Mouse (Mus musculus): ENCODE results near the gene Srpx. TPM values are rescaled to one million over a fixed set of nuclear protein-coding genes. Genes with fewer than 3 reads are reported as not detected.

Gene Srpx
- 1 to 10 TPM; 2.9 to 3.4 TPM for total RNA-seq (2021)
- long read RNA-seq, experiment 1 = 0 reads
- long read RNA-seq, experiment 2, partial matches to known transcripts = 0 of 1 reads
- long read RNA-seq, experiment 2, other reads (novel, unspliced or antisense) = 1 of 1 reads

- DNase-seq = peak in 1 of 2 experiments; percentile 1
Measured at GRCm38 (mm10) chrX:10117065-10117719, at the start of gene Srpx. TSS of gene Srpx (minus strand) at chrX:10117709.

DNA sequence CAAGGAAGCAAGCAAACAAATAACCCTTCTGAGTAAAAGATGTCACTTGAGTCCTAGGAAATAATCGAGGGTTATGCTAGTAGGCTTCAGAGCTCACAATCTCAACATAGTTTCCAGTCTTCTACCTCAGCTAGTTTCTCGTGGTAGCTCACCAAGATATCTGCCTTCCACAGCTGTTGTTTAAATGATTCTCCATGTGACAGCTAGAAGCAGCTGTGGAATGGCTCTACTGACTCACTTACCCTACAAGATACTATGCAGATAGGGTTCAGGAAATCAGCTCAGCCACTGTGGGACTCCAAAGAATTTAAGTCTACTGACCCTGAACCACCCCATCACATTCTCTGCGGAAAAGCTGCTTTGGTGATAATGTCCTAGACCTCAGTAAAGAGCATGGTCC is 34.9 kb upstream of the Srpx start:
- DNase-seq = no peak

DNA sequence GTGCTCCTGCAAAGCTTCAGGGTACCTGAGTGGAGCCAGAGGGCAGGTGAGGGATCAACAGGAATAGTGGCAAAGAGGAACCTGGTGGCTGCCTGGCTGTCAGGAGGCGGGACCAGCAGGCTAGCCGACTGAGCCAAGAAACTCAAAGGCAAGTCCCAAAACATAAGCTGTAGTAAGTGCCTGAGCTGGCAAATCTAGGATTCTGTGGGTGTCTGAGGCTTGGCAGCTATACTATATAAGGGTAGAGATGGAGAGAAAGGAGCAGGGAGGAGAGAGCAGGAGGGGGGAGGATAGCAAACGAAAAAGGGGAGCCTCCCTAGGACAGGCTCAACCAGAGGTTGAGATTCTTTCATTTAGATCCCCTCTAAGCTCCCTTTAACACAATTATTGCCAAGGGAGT is 1.7 kb downstream of the Srpx start:
- no peak for DNase-seq

DNA sequence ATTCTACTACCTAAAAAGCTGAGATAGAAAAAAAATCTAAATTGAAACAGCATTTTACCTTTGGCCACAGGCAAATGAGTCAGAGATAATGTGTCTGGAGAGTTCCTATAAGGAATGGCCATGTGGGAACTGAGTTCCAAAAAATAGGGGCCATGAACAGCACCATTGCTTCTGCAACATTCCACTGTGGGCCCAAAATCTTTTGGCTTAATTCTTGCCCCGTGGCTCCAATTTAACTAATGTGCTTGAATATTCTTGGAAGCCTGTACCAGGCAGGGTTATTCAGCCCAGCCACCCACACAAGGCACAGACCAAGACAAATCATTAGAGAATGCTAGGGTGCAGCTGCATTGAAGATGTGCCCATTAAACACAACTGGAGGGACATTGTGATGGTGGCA is 6.8 kb downstream of the Srpx start:
- no peak for DNase-seq

GRCm38 (mm10) chrX:10108558-10108957 is 9.0 kb downstream of the Srpx start:
- DNase-seq = peak in 1 of 2 experiments; percentile 21

DNA sequence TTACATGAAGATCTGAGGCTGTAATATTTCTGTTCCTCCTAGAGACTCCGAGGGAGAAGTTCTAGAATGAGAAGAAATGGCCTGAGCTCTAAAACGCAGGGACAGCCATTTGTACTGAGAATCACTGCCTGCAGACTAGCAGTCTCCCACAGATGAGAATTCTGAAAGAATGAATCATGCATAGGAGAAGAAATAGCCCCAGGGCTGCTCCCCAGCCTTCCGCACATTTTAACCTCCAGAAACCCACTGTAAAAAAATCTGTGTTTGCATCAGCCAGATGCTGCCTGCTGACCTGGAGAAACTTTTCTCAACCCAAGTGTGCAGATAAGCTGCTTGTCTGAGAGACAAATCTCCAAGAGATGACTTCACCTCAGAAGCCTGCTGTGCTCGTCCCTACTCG is 12.0 kb downstream of the Srpx start:
- no peak for DNase-seq

DNA sequence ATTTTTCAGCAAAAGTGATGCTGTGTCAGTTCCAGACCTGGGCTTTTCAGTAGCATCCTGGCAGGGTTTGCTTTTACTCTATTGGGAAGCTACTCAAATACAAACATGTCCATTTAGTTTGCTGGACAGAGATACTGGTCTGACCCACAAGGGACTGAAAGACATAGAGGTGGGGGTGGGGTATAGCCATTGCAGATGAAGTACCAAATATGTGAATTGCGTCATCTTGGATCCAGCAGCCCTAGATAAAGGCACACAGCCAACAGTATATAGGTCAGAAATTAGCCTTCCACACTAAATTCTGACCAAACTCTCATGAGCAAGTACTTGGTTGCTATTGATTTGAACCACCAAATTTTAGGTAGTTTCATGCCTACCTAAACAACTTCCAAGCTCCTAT is 14.8 kb downstream of the Srpx start:
- DNase-seq = no peak

DNA sequence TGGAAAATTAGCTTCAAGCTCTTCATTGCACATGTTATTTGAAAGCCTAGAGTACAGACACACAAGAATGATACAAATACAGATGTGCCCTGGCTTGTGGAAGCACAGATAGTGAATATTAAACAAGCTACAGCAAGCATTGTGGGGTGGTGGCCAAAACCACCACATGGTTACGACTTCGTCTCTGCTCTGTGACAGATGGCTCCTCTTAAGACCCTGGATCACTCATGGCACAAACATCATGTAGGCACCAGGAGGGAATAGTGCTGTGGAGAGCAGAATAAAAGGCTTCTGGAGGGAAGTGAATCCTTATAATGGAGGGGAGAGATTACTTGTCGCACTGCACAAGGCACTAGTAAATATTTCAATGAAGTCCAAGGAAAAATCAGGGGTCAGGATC is 21.7 kb downstream of the Srpx start:
- DNase-seq = no peak

DNA sequence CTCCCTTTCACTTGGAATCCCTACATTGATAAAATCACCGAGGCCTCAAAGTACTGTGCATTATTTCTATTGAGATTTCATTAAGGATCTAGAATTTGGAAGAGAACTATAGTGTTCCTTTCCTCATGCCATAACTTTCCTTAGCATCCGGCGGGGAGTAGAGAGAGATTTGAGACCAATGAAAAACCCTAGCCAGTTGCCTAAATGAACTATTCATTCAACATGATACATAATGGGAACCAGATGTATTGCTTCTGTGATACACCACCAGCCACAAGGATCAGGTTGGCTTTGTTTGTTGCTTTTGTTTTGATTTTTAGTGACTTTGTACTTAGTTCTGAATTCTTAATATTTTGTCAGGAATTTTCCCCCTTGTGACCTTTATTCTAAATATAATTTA is 37.1 kb downstream of the Srpx start:
- no peak for DNase-seq

DNA sequence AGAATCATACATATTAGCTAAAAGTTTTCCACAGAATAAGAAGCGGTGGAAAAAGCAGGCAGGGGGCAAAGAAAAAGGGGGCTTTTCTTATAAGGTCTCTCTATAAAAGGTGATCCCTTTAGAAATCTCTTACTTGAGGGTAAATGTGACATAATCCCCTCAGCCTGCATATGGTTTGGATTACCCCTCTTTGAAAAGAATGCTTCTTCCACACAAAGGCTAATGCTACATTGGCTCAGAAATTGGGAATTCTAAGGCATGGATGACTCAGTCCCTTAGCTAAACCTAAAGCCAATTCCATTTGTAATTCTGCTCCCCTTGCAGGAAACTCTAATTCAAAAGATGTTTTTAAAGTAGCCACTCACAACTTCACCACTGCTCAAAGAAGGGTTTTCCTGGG is 37.5 kb downstream of the Srpx start:
- no peak for DNase-seq

- DNase-seq = no peak
Measured at GRCm38 (mm10) chrX:10073966-10074365, 43.5 kb downstream of the Srpx start.

- no peak for DNase-seq
Measured at GRCm38 (mm10) chrX:10071529-10071928, 46.0 kb downstream of the Srpx start.

DNA sequence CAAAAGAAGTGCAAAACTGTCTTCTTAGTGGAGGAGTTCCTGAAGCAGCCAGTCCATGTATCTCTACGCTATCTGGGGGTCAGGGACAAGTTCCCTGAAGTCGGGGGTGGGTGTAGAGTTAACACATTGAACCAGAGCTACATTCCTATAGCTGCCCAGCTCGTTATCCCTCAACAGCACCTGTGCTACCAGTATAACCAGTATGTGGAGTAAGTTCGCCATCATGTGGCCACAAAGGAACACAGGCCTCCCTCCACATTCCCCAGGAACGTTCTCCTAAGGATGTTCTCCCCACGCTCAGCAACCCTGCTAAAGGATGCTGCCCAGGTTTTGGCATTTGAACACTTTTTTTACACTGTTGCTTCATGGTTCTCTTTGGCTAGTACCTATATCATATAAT is 46.8 kb downstream of the Srpx start:
- DNase-seq = peak in 1 of 2 experiments; percentile 14

GRCm38 (mm10) chrX:10069405-10069804 is 48.1 kb downstream of the Srpx start:
- no peak for DNase-seq

DNA sequence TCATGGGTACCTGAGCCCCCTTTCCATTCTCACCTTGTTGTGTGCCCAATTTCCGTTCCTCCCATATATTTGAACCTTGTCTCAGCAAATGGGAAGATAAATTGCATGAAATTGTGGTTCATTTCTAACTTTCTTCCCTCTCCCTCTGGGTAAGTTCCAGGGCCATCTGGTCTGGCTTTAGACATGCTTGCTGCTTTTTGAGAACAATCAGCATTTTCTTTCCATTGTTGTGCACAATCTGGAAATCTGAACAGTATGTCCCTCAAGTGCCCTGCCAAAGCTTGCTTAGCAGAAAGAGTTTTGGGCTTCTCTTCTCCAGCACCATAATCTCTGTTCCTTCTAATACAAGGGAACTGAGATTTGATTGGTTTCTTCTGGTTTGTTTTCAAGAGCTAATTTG is 53.7 kb downstream of the Srpx start:
- DNase-seq = peak in 1 of 2 experiments; percentile 30

DNA sequence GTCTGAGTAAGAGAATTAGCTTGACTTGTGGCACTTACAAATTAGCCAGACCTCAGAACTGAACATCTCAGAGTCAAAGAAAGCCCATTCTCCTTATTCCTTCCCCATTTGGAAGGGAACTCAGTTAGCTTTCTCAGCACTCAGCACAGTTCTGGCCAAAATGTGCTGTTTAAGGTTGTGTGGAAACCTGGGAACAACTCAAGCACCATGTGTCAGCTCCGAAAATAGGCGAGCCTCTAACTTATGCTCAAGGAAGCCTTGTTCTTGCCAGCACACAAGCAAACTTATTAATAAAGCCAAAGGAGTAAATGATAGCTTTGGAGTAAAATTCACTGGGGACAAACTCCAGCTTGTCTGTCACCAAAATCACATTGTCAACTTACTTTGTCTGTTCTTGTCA is 54.1 kb downstream of the Srpx start:
- peak; percentile 10 to 16 for DNase-seq

- peak; percentile 33 to 40 for DNase-seq
Measured at GRCm38 (mm10) chrX:10062201-10062600, 55.3 kb downstream of the Srpx start.

- peak in 1 of 2 experiments; percentile 21 for DNase-seq
Measured at GRCm38 (mm10) chrX:10034666-10035065, 82.8 kb downstream of the Srpx start.

DNA sequence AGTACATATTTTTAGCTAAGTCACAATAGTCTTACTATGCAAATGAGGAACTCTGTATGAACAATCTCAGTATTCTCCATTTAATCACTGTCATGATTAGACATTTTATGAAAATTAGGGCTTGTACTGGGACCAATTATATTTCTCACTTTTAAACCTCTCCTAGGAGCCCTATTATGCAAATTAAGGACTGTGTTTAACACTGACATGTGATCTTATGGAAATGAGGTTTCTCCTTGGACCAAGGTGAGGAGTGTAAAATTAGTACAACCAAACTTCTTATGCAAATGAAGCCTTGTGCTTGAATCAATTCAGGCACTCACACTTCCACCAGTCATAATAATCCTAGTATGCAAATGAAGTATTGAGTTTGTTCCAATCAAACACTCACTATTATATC is 107.3 kb downstream of the Srpx start:
- DNase-seq = no peak

GRCm38 (mm10) chrX:10007675-10008270 is 109.7 kb downstream of the Srpx start:
- no peak for DNase-seq

DNA sequence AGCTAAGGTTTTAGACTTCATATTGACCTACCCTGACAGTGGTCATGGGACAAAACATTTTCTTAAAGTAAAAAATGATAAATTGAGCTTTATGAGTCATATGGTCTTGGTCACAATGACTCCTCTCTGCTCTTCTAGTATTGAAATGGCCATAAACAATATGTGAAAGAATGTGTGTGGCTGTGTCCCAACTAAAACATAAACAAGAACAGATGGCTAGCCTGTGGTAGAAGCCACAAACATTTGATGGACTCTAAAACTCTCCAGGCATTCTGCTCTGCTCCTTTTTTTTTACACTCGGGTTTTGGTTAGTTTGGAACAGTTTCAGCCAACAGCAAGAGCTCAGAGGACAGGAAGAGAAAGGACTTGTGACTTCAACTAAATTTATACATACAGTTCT is 111.6 kb downstream of the Srpx start:
- no peak for DNase-seq

GRCm38 (mm10) chrX:10000718-10001117 is 116.8 kb downstream of the Srpx start:
- DNase-seq = no peak
